Mouse (Mus musculus) heart, embryonic 15.5 days (tissue): ENCODE measurements around the gene Mybpc2. TPM values are rescaled to one million over a fixed set of nuclear protein-coding genes. Genes with fewer than 3 reads are reported as not detected.
A peak's percentile ranks its signal among the peaks of the same experiment; 100 is the strongest.

Experiments used
- ATAC-seq: fragments of 200-750 bp; cut with Nextera tagmentation; replicated peaks from 2 replicates; pipeline ENCODE4 v1.8.0; 2017; ENCODE audit warnings: low read depth, moderate TSS enrichment; ENCODE audit not compliant: insufficient number of reproducible peaks, insufficient read depth, low FRiP score
- H3K27ac ChIP-seq: fragments of 300-500 bp; sonication (generic); 2 replicates; pipeline ENCODE4 v1.5.1; 2015; ENCODE audit warnings: mild to moderate bottlenecking, inconsistent platforms
- H3K27me3 ChIP-seq: fragments of 300-500 bp; sonication (generic); 2 replicates; pipeline ENCODE4 v1.6.1; 2015; ENCODE audit warnings: inconsistent platforms
- H3K36me3 ChIP-seq: fragments of 300-500 bp; sonication (generic); 2 replicates; pipeline ENCODE4 v1.6.1; 2015; ENCODE audit warnings: mild to moderate bottlenecking, inconsistent platforms
- H3K4me1 ChIP-seq: fragments of 300-500 bp; sonication (generic); replicated peaks from 2 replicates; pipeline ENCODE4 v1.6.1; 2015; ENCODE audit warnings: inconsistent platforms
- H3K4me2 ChIP-seq: fragments of 300-500 bp; sonication (generic); 2 replicates; pipeline ENCODE4 v1.6.1; 2015; ENCODE audit warnings: inconsistent platforms, mild to moderate bottlenecking, moderate library complexity
- H3K4me3 ChIP-seq: fragments of 300-500 bp; sonication (generic); 2 replicates; pipeline ENCODE4 v1.5.1; 2015; ENCODE audit warnings: mild to moderate bottlenecking, inconsistent platforms
- H3K9ac ChIP-seq: fragments of 300-500 bp; sonication (generic); 2 replicates; pipeline ENCODE4 v1.6.1; 2015; ENCODE audit warnings: mild to moderate bottlenecking, inconsistent platforms
- H3K9me3 ChIP-seq: fragments of 300-500 bp; sonication (generic); replicated peaks from 2 replicates; pipeline ENCODE4 v1.6.1; 2016; ENCODE audit warnings: inconsistent platforms
- WGBS: fragments of 180-500 bp; shearing (Covaris S2); methylation state at CpG from one replicate; pipeline ENCODE4 v1.1.7; 2015; ENCODE audit warnings: mixed read lengths; 5-methylcytosine and 5-hydroxymethylcytosine counted together
- polyA plus RNA-seq: library from polyadenylated mRNA; unstranded; fragments of >200 nt; fragmentation: Nextera tagmentation; extraction: Ambion mirVana; gene quantifications from 2 replicates; pipeline ENCODE4 v1.2.1, GENCODE M21; 2015

The Mybpc2 gene
- polyA plus RNA-seq, 1 experiment from 2014 or later = 3.9 TPM

DNA sequence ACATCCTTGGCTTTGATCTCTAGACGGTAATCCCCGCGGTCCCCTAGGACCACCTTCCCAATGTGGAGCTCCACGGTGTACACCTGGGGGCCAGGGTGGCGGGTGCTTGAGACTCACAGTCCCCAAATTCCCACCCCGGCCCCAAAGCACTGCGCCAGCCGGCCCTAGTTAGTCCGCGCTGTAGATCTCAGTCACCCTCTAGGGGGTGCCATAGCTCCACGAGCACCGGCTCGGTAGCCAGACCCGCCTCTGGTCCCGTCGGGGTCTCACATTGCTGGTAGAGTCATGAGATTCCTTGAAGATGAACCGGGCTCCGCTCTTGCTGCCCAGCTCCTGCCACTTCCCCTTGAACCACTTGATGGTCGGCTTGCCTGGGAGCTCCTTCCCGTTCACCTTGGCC lies 2.7 kb downstream of the Mybpc2 start:
- Histone ChIP-seq H3K4me2 (peak overlapping the region; percentile 36; the same call in 1 of the 2 replicates), H3K4me3 (peak overlapping the region; percentile 4), H3K27ac (no peak overlapping the region), H3K27me3 (peaks cover 56% of the 10 kb centered on the region), H3K36me3 (no peaks in the 10 kb centered on the region), H3K9ac (no peak overlapping the region), H3K9me3 (no peaks in the 10 kb centered on the region), H3K4me1 (peaks cover 21% of the 10 kb centered on the region)
- 2% methylated on average over 20 of the region's 20 CpGs for WGBS
- peak; percentile 15; the same call in 1 of the 2 replicates for ATAC-seq

DNA sequence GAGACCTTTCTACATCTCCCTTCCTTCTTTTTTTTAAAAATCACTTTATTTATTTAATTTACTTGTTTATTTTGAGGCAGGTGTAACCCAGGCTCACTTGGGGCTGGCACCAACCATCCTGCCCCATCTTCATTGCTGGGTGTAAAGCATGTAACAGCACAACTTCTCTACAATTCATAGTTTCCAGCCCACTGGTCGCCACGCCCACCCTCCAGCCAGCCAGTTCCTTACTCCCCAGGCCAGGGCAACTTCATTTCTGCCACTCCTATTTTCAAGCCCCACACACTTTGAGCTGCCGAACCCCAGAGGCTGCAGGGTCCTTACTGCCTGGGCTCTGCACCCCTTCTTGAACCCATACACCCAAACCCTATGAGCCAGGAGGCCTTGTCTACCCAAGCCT lies 3.5 kb downstream of the Mybpc2 start:
- Histone ChIP-seq H3K36me3 (no peaks in the 10 kb centered on the region), H3K9me3 (no peaks in the 10 kb centered on the region), H3K4me2 (no peak overlapping the region), H3K27me3 (peaks cover 56% of the 10 kb centered on the region), H3K4me3 (no peak overlapping the region), H3K4me1 (peaks cover 21% of the 10 kb centered on the region), H3K27ac (no peak overlapping the region), H3K9ac (no peak overlapping the region)
- WGBS = 74% methylated on average over 3 of the region's 3 CpGs
- ATAC-seq = no peak

- Histone ChIP-seq H3K4me2 (no peak overlapping the region), H3K4me3 (no peak overlapping the region), H3K27me3 (peaks cover 65% of the 10 kb centered on the region), H3K36me3 (no peaks in the 10 kb centered on the region), H3K9me3 (no peaks in the 10 kb centered on the region), H3K4me1 (peaks cover 6% of the 10 kb centered on the region), H3K9ac (no peak overlapping the region), H3K27ac (no peak overlapping the region)
- no peak for ATAC-seq
- 64% methylated on average over 9 of the region's 9 CpGs for WGBS
These were observed 5.1 kb downstream of the Mybpc2 start for GRCm38 (mm10) chr7:44519240-44519913.

DNA sequence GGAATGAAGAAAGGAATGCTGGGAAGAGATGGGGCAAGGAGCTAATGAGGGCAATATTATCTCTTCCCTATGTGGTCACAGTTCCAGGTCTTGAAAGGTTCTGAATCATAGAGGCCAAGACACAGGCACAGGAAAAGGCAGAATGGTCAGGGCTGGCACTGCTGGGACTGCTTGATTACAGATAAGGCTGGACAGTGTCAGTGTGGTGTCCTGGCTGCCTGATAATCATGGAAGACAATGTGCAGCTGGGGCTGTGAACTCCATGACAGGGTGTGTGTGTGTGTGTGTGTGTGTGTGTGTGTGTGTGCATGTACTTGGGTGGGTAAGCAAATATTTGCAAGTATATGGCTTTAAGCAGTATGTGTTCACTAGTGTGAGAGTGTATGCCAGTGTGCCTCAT lies 17.0 kb downstream of the Mybpc2 start:
- Histone ChIP-seq H3K9me3 (no peaks in the 10 kb centered on the region), H3K4me3 (no peak overlapping the region), H3K9ac (no peak overlapping the region), H3K36me3 (no peaks in the 10 kb centered on the region), H3K4me1 (no peaks in the 10 kb centered on the region), H3K27me3 (peaks cover 18% of the 10 kb centered on the region), H3K27ac (no peak overlapping the region), H3K4me2 (no peak overlapping the region)
- ATAC-seq = no peak

DNA sequence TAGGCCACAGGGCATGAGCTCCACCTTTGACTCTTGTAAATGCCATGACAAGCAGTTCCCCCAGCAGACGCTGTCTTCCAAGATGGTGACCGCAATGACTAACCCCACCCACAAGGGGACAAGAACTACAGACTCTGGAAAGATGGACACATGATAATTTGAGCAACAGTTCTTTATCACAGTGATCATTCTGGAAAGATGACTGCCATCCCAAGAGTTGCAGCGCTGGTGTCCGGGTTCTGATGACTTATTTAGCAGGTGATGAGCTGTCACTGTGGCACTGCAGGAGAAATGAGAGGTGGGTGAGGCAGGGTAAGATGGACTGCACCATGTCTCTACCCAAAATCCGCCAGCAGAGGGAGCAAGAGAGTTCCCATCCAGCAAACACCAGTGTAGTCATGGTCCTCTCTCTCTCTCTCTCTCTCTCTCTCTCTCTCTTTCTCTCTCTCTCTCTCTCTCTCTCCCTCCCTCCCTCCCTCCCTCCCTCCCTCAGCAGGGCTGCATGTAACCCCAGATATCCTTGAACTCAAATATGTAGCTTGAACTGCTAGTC lies 22.8 kb downstream of the Mybpc2 start:
- ATAC-seq = no peak

DNA sequence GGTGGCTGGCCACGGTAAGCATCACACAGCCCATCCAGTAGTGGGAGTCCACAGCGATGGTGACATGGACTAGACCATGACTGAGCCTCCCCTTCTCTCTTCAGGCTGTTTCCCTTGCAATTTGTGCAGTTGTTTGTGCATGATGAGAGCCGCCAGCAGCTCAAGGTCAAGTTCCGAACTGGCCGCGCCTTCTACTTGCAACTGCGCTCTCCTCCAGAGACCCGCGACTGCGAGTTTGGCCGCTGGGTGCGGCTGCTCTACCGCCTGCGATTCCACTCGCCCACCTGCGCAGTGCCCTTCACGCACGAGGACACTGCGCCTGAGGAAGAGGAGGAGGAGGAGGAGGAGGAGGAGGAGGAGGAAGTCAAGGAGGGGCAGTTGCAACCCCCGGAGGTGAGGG lies 24.4 kb downstream of the Mybpc2 start:
- Histone ChIP-seq H3K4me1 (peaks cover 14% of the 10 kb centered on the region), H3K36me3 (no peaks in the 10 kb centered on the region), H3K4me3 (no peak overlapping the region), H3K27ac (no peak overlapping the region), H3K9ac (no peak overlapping the region), H3K9me3 (no peaks in the 10 kb centered on the region), H3K4me2 (no peak overlapping the region), H3K27me3 (peaks cover 15% of the 10 kb centered on the region)
- 46% methylated on average over 20 of the region's 20 CpGs for WGBS
- ATAC-seq = no peak

More for the DNA sequence above, 22.8 kb downstream of the Mybpc2 start:
- H3K9ac ChIP-seq = no peak overlapping the region
- WGBS = 38% methylated on average over 5 of the region's 5 CpGs
- H3K9me3 ChIP-seq = no peaks in the 10 kb centered on the region
- H3K4me1 ChIP-seq = peaks cover 5% of the 10 kb centered on the region
- H3K27ac ChIP-seq = no peak overlapping the region
- no peak overlapping the region for H3K4me3 ChIP-seq
- H3K4me2 ChIP-seq = no peak overlapping the region
- H3K36me3 ChIP-seq = no peaks in the 10 kb centered on the region
- peaks cover 15% of the 10 kb centered on the region for H3K27me3 ChIP-seq

DNA sequence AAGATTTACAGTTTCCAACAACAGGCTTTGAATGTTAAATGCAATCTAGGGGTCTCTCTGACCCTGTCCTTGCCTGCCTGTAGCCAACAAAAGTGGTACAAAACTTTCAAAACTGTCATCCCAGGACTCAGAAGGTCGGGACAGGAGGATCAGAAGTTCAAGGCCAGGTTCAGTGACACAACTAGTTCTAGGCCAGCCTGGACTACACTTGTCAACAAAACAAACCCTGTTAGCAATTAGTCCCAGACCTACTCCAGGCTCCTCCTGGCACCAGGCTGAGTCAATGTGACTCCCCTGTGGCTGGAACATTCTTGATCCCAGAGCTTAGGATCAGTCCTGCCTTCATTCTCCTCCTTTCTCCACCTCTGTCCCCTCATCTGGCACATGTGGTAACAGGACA lies 25.5 kb downstream of the Mybpc2 start:
- H3K4me3 ChIP-seq = no peak overlapping the region
- H3K4me2 ChIP-seq = no peak overlapping the region
- peaks cover 15% of the 10 kb centered on the region for H3K27me3 ChIP-seq
- 52% methylated on average over 1 of the region's 1 CpGs for WGBS
- no peaks in the 10 kb centered on the region for H3K36me3 ChIP-seq
- no peaks in the 10 kb centered on the region for H3K9me3 ChIP-seq
- H3K9ac ChIP-seq = no peak overlapping the region
- ATAC-seq = no peak
- no peak overlapping the region for H3K27ac ChIP-seq
- H3K4me1 ChIP-seq = peaks cover 18% of the 10 kb centered on the region

- Histone ChIP-seq H3K36me3 (peaks cover 7% of the 10 kb centered on the region), H3K9ac (no peak overlapping the region), H3K4me3 (peak overlapping the region; percentile 84; the same call in 1 of the 2 replicates), H3K9me3 (no peaks in the 10 kb centered on the region), H3K4me1 (peaks cover 18% of the 10 kb centered on the region), H3K27me3 (peaks cover 15% of the 10 kb centered on the region), H3K27ac (no peak overlapping the region), H3K4me2 (peak overlapping the region; percentile 90)
- ATAC-seq = no peak
- WGBS = 83% methylated on average over 10 of the region's 10 CpGs
These were observed 26.9 kb downstream of the Mybpc2 start for GRCm38 (mm10) chr7:44497361-44498055.

DNA sequence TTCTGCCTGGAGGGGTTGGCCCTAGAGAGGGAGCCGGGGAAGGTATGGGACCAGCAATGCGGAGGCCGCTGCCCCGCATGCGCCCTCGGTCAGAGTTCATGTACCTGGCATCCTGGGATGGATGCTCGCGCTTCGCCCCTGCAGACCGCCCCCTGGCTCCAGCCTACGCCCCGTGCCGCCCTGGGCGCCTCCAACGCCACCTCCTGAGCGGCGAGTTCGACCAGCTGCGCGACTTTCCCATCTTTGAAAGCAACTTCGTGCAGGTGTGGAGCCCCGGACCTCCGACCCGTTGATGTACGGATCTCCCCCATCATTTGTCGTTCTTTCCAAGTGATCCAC lies 27.7 kb downstream of the Mybpc2 start:
- H3K9ac ChIP-seq = peak overlapping the region; percentile 84
- no peak for ATAC-seq
- no peaks in the 10 kb centered on the region for H3K9me3 ChIP-seq
- under 1% methylated on average over 26 of the region's 26 CpGs for WGBS
- peaks cover 18% of the 10 kb centered on the region for H3K4me1 ChIP-seq
- H3K4me3 ChIP-seq = peak overlapping the region; percentile 84
- peaks cover 15% of the 10 kb centered on the region for H3K36me3 ChIP-seq
- H3K4me2 ChIP-seq = peak overlapping the region; percentile 90
- peak overlapping the region; percentile 95 for H3K27ac ChIP-seq
- peaks cover 15% of the 10 kb centered on the region for H3K27me3 ChIP-seq

GRCm38 (mm10) chr7:44495992-44496770 lies 28.3 kb downstream of the Mybpc2 start, which contains the start of the genes Emc10 and Fam71e1:
Gene Emc10 (minus strand): TSS chr7:44496529.
Gene Fam71e1 (plus strand): TSS chr7:44496581.
- H3K4me1 ChIP-seq = peaks cover 18% of the 10 kb centered on the region
- under 1% methylated on average over 58 of the region's 58 CpGs for WGBS
- H3K9me3 ChIP-seq = no peaks in the 10 kb centered on the region
- H3K4me3 ChIP-seq = peak within 1 kb of the TSS; percentile 84
- peaks cover 15% of the 10 kb centered on the region for H3K27me3 ChIP-seq
- peak within 1 kb of the TSS; percentile 90 for H3K4me2 ChIP-seq
- H3K27ac ChIP-seq = peak within 1 kb of the TSS; percentile 95
- H3K9ac ChIP-seq = peak within 1 kb of the TSS; percentile 84
- ATAC-seq = peak; percentile 89
- peaks cover 20% of the 10 kb centered on the region for H3K36me3 ChIP-seq

DNA sequence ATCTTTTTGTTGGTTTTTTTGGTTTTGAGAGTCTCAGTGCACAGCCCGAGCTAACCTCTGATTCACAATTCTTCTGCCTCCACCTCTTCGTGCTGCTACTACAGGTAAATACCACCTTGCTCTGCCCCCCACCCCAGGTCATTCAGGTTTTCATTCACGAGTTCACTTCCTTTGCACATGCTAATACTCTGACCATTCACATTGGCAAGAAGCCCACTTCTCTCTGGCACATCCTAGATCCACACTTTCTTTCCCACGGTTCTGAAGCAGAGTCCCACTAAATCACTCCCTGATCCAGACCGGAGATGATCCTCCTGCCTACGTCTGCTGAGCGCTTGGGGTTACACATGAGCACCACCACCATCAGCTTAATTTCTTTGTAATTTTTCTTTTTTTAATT lies 29.4 kb downstream of the Mybpc2 start:
- peaks cover 31% of the 10 kb centered on the region for H3K36me3 ChIP-seq
- 82% methylated on average over 7 of the region's 7 CpGs for WGBS
- H3K27me3 ChIP-seq = peaks cover 11% of the 10 kb centered on the region
- peaks cover 22% of the 10 kb centered on the region for H3K4me1 ChIP-seq
- H3K4me2 ChIP-seq = peak overlapping the region; percentile 90; the same call in 1 of the 2 replicates
- peak overlapping the region; percentile 84; the same call in 1 of the 2 replicates for H3K9ac ChIP-seq
- no peak overlapping the region; the same call in 1 of the 2 replicates for H3K4me3 ChIP-seq
- no peaks in the 10 kb centered on the region for H3K9me3 ChIP-seq
- no peak for ATAC-seq
- no peak overlapping the region for H3K27ac ChIP-seq
